Mouse (Mus musculus): ENCODE results near the gene Strada.

DNA sequence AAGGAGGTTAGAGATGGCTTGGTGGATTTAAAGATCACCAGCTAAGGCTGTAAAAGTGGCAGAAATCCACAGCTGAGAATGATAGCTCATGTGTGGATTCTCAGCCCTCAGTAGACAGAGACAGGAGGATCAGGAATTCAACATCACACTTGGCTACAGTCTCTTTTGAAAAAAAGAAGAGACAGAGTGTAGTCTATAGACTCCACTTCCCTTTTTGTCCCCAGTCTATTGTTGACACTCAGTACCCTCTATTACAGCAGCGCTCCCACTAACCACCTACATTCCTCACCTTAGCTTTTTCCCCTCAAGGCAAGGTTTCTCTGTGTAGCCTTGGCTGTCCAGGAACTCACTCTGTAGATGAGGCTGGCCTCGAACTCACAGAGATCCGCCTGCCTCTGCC lies 10.3 kb downstream of the Strada start:
- TF ChIP-seq CTCF (IDR thresholded peaks at IDR 0.05; ENCODE audit: low read depth, low read length) (no peak), POLR2A (IDR thresholded peaks at IDR 0.05; ENCODE audit: borderline replicate concordance, low read depth, low read length) (no peak)
